Mouse (Mus musculus): ENCODE results near the gene Acot3. TPM values are rescaled to one million over a fixed set of nuclear protein-coding genes. Genes with fewer than 3 reads are reported as not detected.
"Not testable (repeated sequence)": the region's sequence is repeated elsewhere in the genome, so short reads cannot be mapped to it uniquely, and the experiment has no call there.

Acot3 gene
- polyA plus RNA-seq, 1 experiment from 2014 or later = 0.96 TPM

- 90% methylated on average over 7 of the region's 7 CpGs for WGBS
- Histone ChIP-seq H3K27ac (no peak overlapping the region), H3K9ac (no peak overlapping the region), H3K4me3 (no peak overlapping the region), H3K4me2 (no peak overlapping the region), H3K4me1 (replicated peaks) (no peaks in the 10 kb centered on the region), H3K36me3 (no peaks in the 10 kb centered on the region), H3K27me3 (no peaks in the 10 kb centered on the region), H3K9me3 (no peaks in the 10 kb centered on the region)
- ATAC-seq (ENCODE audit: low FRiP score) = no peak
Measured at GRCm38 (mm10) chr12:84025888-84026287, 26.1 kb upstream of the Acot3 start.

DNA sequence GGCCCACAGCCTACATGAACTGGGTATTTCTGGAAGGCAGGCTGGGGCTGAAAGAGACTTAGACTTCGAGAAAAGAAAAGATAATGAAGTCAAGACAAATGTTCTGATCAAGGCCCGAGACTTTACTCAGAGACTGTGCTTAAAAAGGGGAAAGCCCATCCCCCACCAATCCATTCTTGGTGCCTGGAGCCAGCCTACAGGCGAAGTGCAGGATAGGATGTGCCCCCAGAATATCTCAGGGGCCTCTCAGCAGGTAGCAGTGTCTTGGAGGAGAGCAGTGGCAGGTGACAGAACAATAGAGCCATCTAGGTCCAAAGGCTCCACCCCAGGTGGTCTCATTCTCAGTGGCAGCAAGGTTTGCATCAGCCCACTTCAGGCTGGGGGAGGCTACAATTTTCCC, 23.6 kb upstream of the Acot3 start:
- H3K4me3 ChIP-seq; H3K4me1 ChIP-seq (replicated peaks); H3K9ac ChIP-seq; ATAC-seq (ENCODE audit: low FRiP score); H3K4me2 ChIP-seq; H3K27ac ChIP-seq; H3K9me3 ChIP-seq; H3K27me3 ChIP-seq; H3K36me3 ChIP-seq: not testable (repeated sequence)
- WGBS = 36% methylated on average over 3 of the region's 3 CpGs

DNA sequence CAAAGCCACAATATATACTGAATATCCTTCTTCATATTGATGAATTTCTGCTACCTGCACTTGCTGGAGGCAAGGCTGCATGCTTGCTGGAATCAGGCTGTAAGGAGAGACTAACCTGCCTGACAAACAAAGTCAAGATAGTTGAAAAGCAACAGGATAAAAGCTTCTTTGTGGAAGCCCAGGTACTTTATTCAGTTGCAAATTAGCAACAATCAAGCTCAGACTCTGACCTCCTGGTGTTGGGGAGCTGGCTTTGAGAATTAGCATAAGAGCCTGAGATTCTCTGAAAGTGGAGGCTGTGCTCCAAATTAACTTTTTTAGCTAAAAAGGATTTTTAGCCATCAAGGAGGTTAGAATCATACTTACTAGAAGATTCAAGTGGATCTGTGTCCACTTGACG, 22.9 kb upstream of the Acot3 start:
- H3K4me1 ChIP-seq (replicated peaks); H3K27ac ChIP-seq; H3K4me2 ChIP-seq; H3K9me3 ChIP-seq; H3K27me3 ChIP-seq; ATAC-seq (ENCODE audit: low FRiP score); H3K4me3 ChIP-seq; H3K9ac ChIP-seq; H3K36me3 ChIP-seq: not testable (repeated sequence)
- 92% methylated on average over 1 of the region's 1 CpGs for WGBS

DNA sequence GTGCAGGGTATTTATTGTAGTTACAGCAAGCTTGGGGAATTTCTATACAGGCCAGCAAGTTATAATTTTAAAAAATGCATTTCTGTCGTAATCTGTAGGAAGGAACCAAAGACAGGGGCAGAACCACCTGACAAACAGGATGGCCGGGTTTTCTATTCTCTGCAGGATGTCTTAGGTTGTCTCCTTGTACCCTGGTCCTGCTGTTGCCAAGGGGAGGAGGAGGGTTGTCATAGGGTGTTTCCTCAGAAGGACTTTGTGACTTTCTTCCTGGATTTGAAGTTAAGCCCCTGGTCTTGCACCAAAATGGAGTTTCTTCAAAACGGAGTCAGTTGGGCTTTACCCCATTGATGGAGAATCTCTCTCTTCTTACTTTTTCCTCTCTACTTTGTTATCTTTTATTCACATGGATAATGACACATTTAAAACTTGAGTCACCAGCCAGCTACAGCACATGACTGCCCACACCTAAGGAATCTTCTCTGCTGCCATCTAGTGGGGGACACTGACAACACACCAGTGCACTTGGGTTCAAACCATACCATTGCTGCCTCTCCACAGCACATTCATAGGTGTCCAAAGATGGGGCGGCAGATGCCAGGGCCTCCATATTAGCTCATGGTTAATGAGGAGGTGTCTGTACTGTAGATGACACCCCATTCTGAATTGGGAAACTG, 21.1 kb upstream of the Acot3 start:
- Histone ChIP-seq H3K4me2 (no peak overlapping the region), H3K27ac (no peak overlapping the region), H3K9ac (no peak overlapping the region), H3K9me3 (no peaks in the 10 kb centered on the region), H3K27me3 (no peaks in the 10 kb centered on the region), H3K4me3 (no peak overlapping the region), H3K4me1 (replicated peaks) (no peaks in the 10 kb centered on the region), H3K36me3 (no peaks in the 10 kb centered on the region)
- 0 out of 2 replicates have a peak, but pooled peaks have one; percentile 43 for ATAC-seq (ENCODE audit: low FRiP score)
- WGBS = 73% methylated on average over 4 of the region's 4 CpGs

DNA sequence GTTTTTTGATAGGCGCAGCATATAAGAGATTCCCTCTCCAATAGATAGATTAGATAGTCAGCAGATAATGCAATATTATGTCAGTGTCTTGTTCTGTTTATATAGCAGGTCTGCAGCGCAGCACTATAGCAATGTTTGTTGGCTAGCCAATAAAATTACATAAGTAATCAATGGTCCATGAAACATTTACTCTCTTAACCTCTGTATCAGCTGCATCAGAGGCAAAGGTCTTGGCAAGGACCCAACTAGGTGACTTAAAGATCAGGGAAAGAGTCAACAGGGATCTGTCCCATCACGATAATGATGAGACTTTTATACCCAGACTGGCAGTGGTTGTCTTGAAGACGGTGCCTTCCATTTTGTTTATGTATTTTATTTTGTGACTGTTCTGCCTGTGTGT, 19.1 kb upstream of the Acot3 start:
- 92% methylated on average over 4 of the region's 4 CpGs for WGBS
- Histone ChIP-seq H3K36me3 (no peaks in the 10 kb centered on the region), H3K4me1 (replicated peaks) (no peaks in the 10 kb centered on the region), H3K4me3 (no peak overlapping the region), H3K9ac (no peak overlapping the region), H3K4me2 (no peak overlapping the region), H3K27me3 (0 out of 2 replicates have a peak, but pooled peaks cover 6% of the 10 kb centered on the region), H3K9me3 (no peaks in the 10 kb centered on the region), H3K27ac (no peak overlapping the region)
- no peak for ATAC-seq (ENCODE audit: low FRiP score)

GRCm38 (mm10) chr12:84033302-84033701, 18.6 kb upstream of the Acot3 start:
- H3K36me3 ChIP-seq; ATAC-seq (ENCODE audit: low FRiP score); H3K9ac ChIP-seq; H3K4me1 ChIP-seq (replicated peaks); H3K27me3 ChIP-seq; H3K9me3 ChIP-seq; H3K4me3 ChIP-seq; H3K4me2 ChIP-seq; H3K27ac ChIP-seq: not testable (repeated sequence)
- WGBS = 81% methylated on average over 2 of the region's 2 CpGs

DNA sequence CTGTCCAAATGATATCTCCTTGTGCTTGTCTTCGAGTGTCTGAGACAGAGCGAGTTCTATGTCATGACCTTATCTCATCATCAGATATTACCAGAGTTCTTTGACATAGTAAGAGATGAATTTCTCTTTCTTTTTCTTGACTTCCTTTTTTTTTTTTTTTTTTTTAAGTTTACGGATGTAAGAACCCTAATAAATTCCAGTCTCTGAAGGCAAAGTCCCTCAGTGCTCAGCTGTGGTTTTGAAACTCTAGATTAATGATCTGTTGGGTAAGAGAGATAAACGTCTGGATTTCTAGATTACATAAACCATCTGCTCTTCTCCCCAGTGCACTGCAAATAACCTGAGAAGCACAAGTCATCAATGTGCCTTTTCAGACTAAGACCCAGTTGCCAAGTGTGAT, 17.8 kb upstream of the Acot3 start:
- Histone ChIP-seq H3K27me3 (0 out of 2 replicates have a peak, but pooled peaks cover 7% of the 10 kb centered on the region), H3K4me1 (replicated peaks) (no peaks in the 10 kb centered on the region), H3K27ac (no peak overlapping the region), H3K4me2 (no peak overlapping the region), H3K4me3 (no peak overlapping the region), H3K9ac (no peak overlapping the region), H3K36me3 (no peaks in the 10 kb centered on the region), H3K9me3 (no peaks in the 10 kb centered on the region)
- 74% methylated on average over 4 of the region's 4 CpGs for WGBS
- ATAC-seq (ENCODE audit: low FRiP score) = no peak

DNA sequence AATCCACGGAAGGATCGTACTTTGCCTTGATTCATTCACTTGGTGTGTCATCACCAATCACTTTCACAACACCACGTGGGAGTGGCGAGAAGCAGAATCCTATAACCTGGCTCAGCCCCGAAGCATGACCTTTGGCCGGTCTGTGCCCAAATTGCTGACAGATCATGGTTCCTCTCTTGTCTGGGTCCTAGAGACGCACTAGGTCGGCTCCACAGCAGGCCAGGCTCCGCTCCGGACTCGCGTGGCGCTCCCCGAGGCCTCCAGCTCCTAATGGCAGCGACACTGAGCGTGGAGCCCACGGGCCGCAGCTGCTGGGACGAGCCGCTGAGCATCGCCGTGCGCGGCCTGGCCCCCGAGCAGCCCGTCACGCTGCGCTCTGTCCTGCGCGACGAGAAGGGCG, 13.7 kb upstream of the Acot3 start, which contains the start of gene Acot4:
Gene Acot4, plus strand, starts transcription at position 139 of the 400 bp plus-strand sequence.
- ATAC-seq (ENCODE audit: low FRiP score) = peak; percentile 63; the same call in 1 of the 2 replicates
- 10% methylated on average over 32 of the region's 32 CpGs for WGBS

GRCm38 (mm10) chr12:84038691-84039111, 13.2 kb upstream of the Acot3 start, which contains the start of gene Gm49366:
Gm49366 (plus strand) TSS chr12:84038935.
- not testable (repeated sequence) for ATAC-seq (ENCODE audit: low FRiP score); H3K4me1 ChIP-seq (replicated peaks); H3K27me3 ChIP-seq; H3K9me3 ChIP-seq; H3K36me3 ChIP-seq; H3K27ac ChIP-seq
- H3K4me2 ChIP-seq = peak within 1 kb of the TSS; percentile 60
- peak within 1 kb of the TSS; percentile 43 for H3K4me3 ChIP-seq
- H3K9ac ChIP-seq = peak within 1 kb of the TSS; percentile 70
- 3% methylated on average over 39 of the region's 39 CpGs for WGBS

More for the DNA sequence above, 13.7 kb upstream of the Acot3 start, which contains the start of gene Acot4:
- not testable (repeated sequence) for H3K9me3 ChIP-seq; H3K27me3 ChIP-seq; H3K4me1 ChIP-seq (replicated peaks); H3K36me3 ChIP-seq; H3K27ac ChIP-seq
- Histone ChIP-seq H3K4me3 (peak within 1 kb of the TSS; percentile 43), H3K9ac (peak within 1 kb of the TSS; percentile 70), H3K4me2 (peak within 1 kb of the TSS; percentile 60)

DNA sequence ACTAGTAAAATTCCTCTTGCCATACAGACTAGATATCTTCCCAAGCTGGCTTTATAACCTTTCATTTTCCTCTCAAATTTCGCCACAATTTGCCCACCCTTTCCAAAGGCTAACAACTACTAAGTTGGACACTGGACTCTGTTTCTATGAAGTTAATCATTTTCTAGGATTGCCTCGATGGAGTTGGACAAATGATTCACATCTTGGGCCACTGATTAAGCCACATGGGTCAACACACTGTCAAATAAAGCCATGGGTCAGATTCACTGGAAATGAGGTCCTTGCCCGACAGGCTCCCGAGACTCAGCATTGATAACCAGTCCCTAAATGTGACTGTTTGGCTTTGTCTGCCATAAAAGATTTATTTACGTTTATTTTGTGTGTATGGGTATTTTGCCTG, 9.7 kb upstream of the Acot3 start:
- Histone ChIP-seq H3K4me3 (no peak overlapping the region), H3K4me1 (replicated peaks) (no peaks in the 10 kb centered on the region), H3K9me3 (0 out of 2 replicates have a peak, but pooled peaks cover 3% of the 10 kb centered on the region), H3K27me3 (0 out of 2 replicates have a peak, but pooled peaks cover 7% of the 10 kb centered on the region), H3K27ac (no peak overlapping the region), H3K9ac (no peak overlapping the region), H3K36me3 (peaks cover 4% of the 10 kb centered on the region; the same call in 1 of the 2 replicates), H3K4me2 (no peak overlapping the region)
- no peak for ATAC-seq (ENCODE audit: low FRiP score)
- 90% methylated on average over 5 of the region's 5 CpGs for WGBS

- Histone ChIP-seq H3K4me3 (no peak overlapping the region), H3K4me2 (no peak overlapping the region), H3K27ac (no peak overlapping the region), H3K9me3 (peaks cover 17% of the 10 kb centered on the region; the same call in 1 of the 2 replicates), H3K9ac (no peak overlapping the region), H3K4me1 (replicated peaks) (no peaks in the 10 kb centered on the region), H3K27me3 (no peaks in the 10 kb centered on the region), H3K36me3 (peaks cover 4% of the 10 kb centered on the region; the same call in 1 of the 2 replicates)
- ATAC-seq (ENCODE audit: low FRiP score) = no peak
- WGBS = 86% methylated on average over 2 of the region's 2 CpGs
Measured at GRCm38 (mm10) chr12:84044045-84044444, 7.9 kb upstream of the Acot3 start.

GRCm38 (mm10) chr12:84046906-84047305, 5.0 kb upstream of the Acot3 start:
- H3K4me1 ChIP-seq (replicated peaks) = no peaks in the 10 kb centered on the region
- H3K36me3 ChIP-seq = no peaks in the 10 kb centered on the region
- no peak overlapping the region for H3K4me3 ChIP-seq
- WGBS = 95% methylated on average over 1 of the region's 1 CpGs
- peaks cover 14% of the 10 kb centered on the region; the same call in 1 of the 2 replicates for H3K9me3 ChIP-seq
- H3K4me2 ChIP-seq = no peak overlapping the region
- no peak overlapping the region for H3K9ac ChIP-seq
- H3K27me3 ChIP-seq = peaks cover 3% of the 10 kb centered on the region
- ATAC-seq (ENCODE audit: low FRiP score) = no peak
- H3K27ac ChIP-seq = no peak overlapping the region

DNA sequence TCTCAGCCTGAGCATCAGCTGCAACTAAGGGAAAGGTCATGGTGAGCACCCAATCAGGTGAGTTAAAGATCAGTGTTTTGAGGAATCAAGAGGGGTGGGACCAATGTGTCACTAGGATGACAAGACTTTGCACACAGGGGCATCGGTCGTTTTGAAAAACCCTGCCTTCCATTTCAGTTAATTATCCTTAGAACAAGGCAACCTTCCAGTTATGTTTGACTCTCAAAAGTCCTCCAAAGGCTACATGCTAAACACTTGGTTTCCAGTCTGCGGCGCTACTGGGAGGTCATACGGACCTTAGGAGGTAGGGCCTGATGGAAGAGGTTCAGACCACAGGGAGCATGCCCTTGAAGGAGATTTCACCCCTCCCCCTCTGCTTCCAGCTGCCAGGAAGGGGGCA, 1.2 kb upstream of the Acot3 start:
- not testable (repeated sequence) for H3K36me3 ChIP-seq; H3K27ac ChIP-seq; H3K4me3 ChIP-seq; H3K4me2 ChIP-seq; H3K9ac ChIP-seq; ATAC-seq (ENCODE audit: low FRiP score); H3K4me1 ChIP-seq (replicated peaks)
- Histone ChIP-seq H3K27me3 (peaks cover 31% of the 10 kb centered on the region), H3K9me3 (peaks cover 14% of the 10 kb centered on the region; the same call in 1 of the 2 replicates)
- WGBS = 84% methylated on average over 5 of the region's 5 CpGs

Measured in hindbrain, embryonic 13.5 days (tissue).